Mouse (Mus musculus) forebrain, embryonic 14.5 days (tissue): ENCODE results near the gene Tnks2. TPM values are rescaled to one million over a fixed set of nuclear protein-coding genes. Genes with fewer than 3 reads are reported as not detected.

ENCODE experiments used
- ATAC-seq: fragments of 200-750 bp; cut with Nextera tagmentation; 2 replicates; pipeline ENCODE4 v1.8.0; 2017; ENCODE audit warnings: mild to moderate bottlenecking, moderate library complexity
- DNase-seq: peaks from one replicate; pipeline ENCODE4 v3.0.0-alpha.2; 2015; ENCODE audit warnings: low spot score
- H3K27ac ChIP-seq: fragments of 300-500 bp; sonication (generic); 2 replicates; pipeline ENCODE4 v1.5.1; 2014; ENCODE audit warnings: low read depth, mild to moderate bottlenecking, control low read depth, low read length, moderate library complexity
- H3K27me3 ChIP-seq: fragments of 300-500 bp; sonication (generic); replicated peaks from 2 replicates; pipeline ENCODE4 v1.6.1; 2014; ENCODE audit warnings: low read length, control low read depth, mixed read lengths; ENCODE audit not compliant: control insufficient read depth, insufficient read depth
- H3K36me3 ChIP-seq: fragments of 300-500 bp; sonication (generic); 2 replicates; pipeline ENCODE4 v1.6.1; 2014; ENCODE audit warnings: low read length, control low read depth; ENCODE audit not compliant: control insufficient read depth, insufficient read depth
- H3K4me1 ChIP-seq: fragments of 300-500 bp; sonication (generic); 2 replicates; pipeline ENCODE4 v1.6.1; 2014; ENCODE audit warnings: antibody characterized with exemption, low read length, control low read depth; ENCODE audit not compliant: control insufficient read depth, insufficient read depth
- H3K4me2 ChIP-seq: fragments of 300-500 bp; sonication (generic); 2 replicates; pipeline ENCODE4 v1.6.1; 2014; ENCODE audit warnings: mild to moderate bottlenecking, control low read depth, low read length
- H3K4me3 ChIP-seq: fragments of 300-500 bp; sonication (generic); 2 replicates; pipeline ENCODE4 v1.5.1; 2014; ENCODE audit warnings: low read depth, low read length, control low read depth
- H3K9ac ChIP-seq: fragments of 300-500 bp; sonication (generic); 2 replicates; pipeline ENCODE4 v1.6.1; 2014; ENCODE audit warnings: mild to moderate bottlenecking, low read length, control low read depth, moderate library complexity
- H3K9me3 ChIP-seq: fragments of 300-500 bp; sonication (generic); replicated peaks from 2 replicates; pipeline ENCODE4 v1.6.1; 2016; ENCODE audit warnings: low read length, control low read depth, mixed read lengths; ENCODE audit not compliant: control insufficient read depth
- WGBS: fragments of 180-500 bp; shearing (Covaris S2); extraction: QIAGEN DNeasy Blood & Tissue Kit; methylation state at CpG from one replicate; pipeline ENCODE4 v1.1.7; 2014; 5-methylcytosine and 5-hydroxymethylcytosine counted together
- polyA plus RNA-seq: library from polyadenylated mRNA; unstranded; fragments of >200 nt; fragmentation: Nextera tagmentation; extraction: Ambion mirVana; gene quantifications from 2 replicates; pipeline ENCODE4 v1.2.1, GENCODE M21; 2014

Gene Tnks2
- polyA plus RNA-seq, 1 experiment from 2014 or later = 50.0 TPM

- peaks cover 16% of the 10 kb centered on the region for H3K36me3 ChIP-seq
- 64% methylated on average over 4 of the region's 4 CpGs for WGBS
- H3K9me3 ChIP-seq = no peaks in the 10 kb centered on the region
- no peak for ATAC-seq
- H3K4me3 ChIP-seq = peak overlapping the region; percentile 99
- H3K27me3 ChIP-seq = no peaks in the 10 kb centered on the region
- DNase-seq = no peak
- no peak overlapping the region for H3K27ac ChIP-seq
- H3K9ac ChIP-seq = peak overlapping the region; percentile 37
- peaks cover 16% of the 10 kb centered on the region for H3K4me1 ChIP-seq
- H3K4me2 ChIP-seq = peak overlapping the region; percentile 83
These were observed 2.0 kb downstream of the Tnks2 start for GRCm38 (mm10) chr19:36836035-36836434.

GRCm38 (mm10) chr19:36840301-36840700, 6.3 kb downstream of the Tnks2 start:
- Histone ChIP-seq H3K4me3 (no peak overlapping the region), H3K36me3 (peaks cover 19% of the 10 kb centered on the region), H3K27ac (no peak overlapping the region), H3K9ac (no peak overlapping the region), H3K27me3 (no peaks in the 10 kb centered on the region), H3K4me2 (no peak overlapping the region), H3K4me1 (peaks cover 10% of the 10 kb centered on the region), H3K9me3 (no peaks in the 10 kb centered on the region)
- 96% methylated on average over 3 of the region's 3 CpGs for WGBS
- DNase-seq (no peak), ATAC-seq (no peak)

- Histone ChIP-seq H3K4me2 (no peak overlapping the region), H3K27me3 (no peaks in the 10 kb centered on the region), H3K27ac (no peak overlapping the region), H3K4me1 (no peaks in the 10 kb centered on the region), H3K36me3 (peaks cover 37% of the 10 kb centered on the region), H3K4me3 (no peak overlapping the region), H3K9me3 (no peaks in the 10 kb centered on the region), H3K9ac (no peak overlapping the region)
- ATAC-seq = no peak
- DNase-seq = no peak
- WGBS = 91% methylated on average over 11 of the region's 11 CpGs
These were observed 9.8 kb downstream of the Tnks2 start for GRCm38 (mm10) chr19:36843866-36844265.

- Histone ChIP-seq H3K27me3 (no peaks in the 10 kb centered on the region), H3K9ac (no peak overlapping the region), H3K9me3 (no peaks in the 10 kb centered on the region), H3K4me2 (no peak overlapping the region), H3K36me3 (peaks cover 43% of the 10 kb centered on the region), H3K4me1 (no peaks in the 10 kb centered on the region), H3K27ac (no peak overlapping the region), H3K4me3 (no peak overlapping the region)
- WGBS = 91% methylated on average over 5 of the region's 5 CpGs
- ATAC-seq (no peak), DNase-seq (no peak)
These were observed 11.9 kb downstream of the Tnks2 start for GRCm38 (mm10) chr19:36845924-36846323.

GRCm38 (mm10) chr19:36853831-36854230, 19.8 kb downstream of the Tnks2 start:
- ATAC-seq (no peak), DNase-seq (no peak)
- Histone ChIP-seq H3K4me2 (no peak overlapping the region), H3K9me3 (no peaks in the 10 kb centered on the region), H3K36me3 (peaks cover 82% of the 10 kb centered on the region), H3K4me3 (no peak overlapping the region), H3K4me1 (no peaks in the 10 kb centered on the region), H3K27me3 (no peaks in the 10 kb centered on the region), H3K9ac (no peak overlapping the region), H3K27ac (no peak overlapping the region)
- WGBS = 93% methylated on average over 2 of the region's 2 CpGs

- DNase-seq (no peak), ATAC-seq (no peak)
- WGBS = 96% methylated on average over 9 of the region's 9 CpGs
These were observed 23.8 kb downstream of the Tnks2 start for GRCm38 (mm10) chr19:36857851-36858250.

GRCm38 (mm10) chr19:36860393-36860792, 26.4 kb downstream of the Tnks2 start:
- H3K4me1 ChIP-seq = no peaks in the 10 kb centered on the region
- peaks cover 74% of the 10 kb centered on the region for H3K36me3 ChIP-seq
- no peak overlapping the region for H3K9ac ChIP-seq
- no peak overlapping the region for H3K27ac ChIP-seq
- H3K27me3 ChIP-seq = no peaks in the 10 kb centered on the region
- WGBS = 95% methylated on average over 5 of the region's 5 CpGs
- no peak overlapping the region for H3K4me3 ChIP-seq
- H3K9me3 ChIP-seq = no peaks in the 10 kb centered on the region
- no peak overlapping the region for H3K4me2 ChIP-seq
- no peak for DNase-seq
- no peak for ATAC-seq

More at GRCm38 (mm10) chr19:36857851-36858250, 23.8 kb downstream of the Tnks2 start:
- Histone ChIP-seq H3K36me3 (peaks cover 78% of the 10 kb centered on the region), H3K27ac (no peak overlapping the region), H3K4me1 (no peaks in the 10 kb centered on the region), H3K27me3 (no peaks in the 10 kb centered on the region), H3K9me3 (no peaks in the 10 kb centered on the region), H3K4me2 (no peak overlapping the region), H3K9ac (no peak overlapping the region), H3K4me3 (no peak overlapping the region)

- Histone ChIP-seq H3K4me3 (no peak overlapping the region), H3K4me2 (no peak overlapping the region), H3K9ac (no peak overlapping the region), H3K27me3 (no peaks in the 10 kb centered on the region), H3K36me3 (peaks cover 70% of the 10 kb centered on the region), H3K9me3 (no peaks in the 10 kb centered on the region), H3K27ac (no peak overlapping the region), H3K4me1 (no peaks in the 10 kb centered on the region)
- 95% methylated on average over 5 of the region's 5 CpGs for WGBS
- no peak for DNase-seq
- no peak for ATAC-seq
These were observed 31.9 kb downstream of the Tnks2 start for GRCm38 (mm10) chr19:36865905-36866304.

- ATAC-seq (no peak), DNase-seq (no peak)
- H3K9ac ChIP-seq = no peak overlapping the region
- no peaks in the 10 kb centered on the region for H3K4me1 ChIP-seq
- H3K36me3 ChIP-seq = peaks cover 68% of the 10 kb centered on the region
- 93% methylated on average over 8 of the region's 8 CpGs for WGBS
- H3K4me2 ChIP-seq = no peak overlapping the region
- H3K4me3 ChIP-seq = no peak overlapping the region
- H3K27ac ChIP-seq = no peak overlapping the region
- H3K27me3 ChIP-seq = no peaks in the 10 kb centered on the region
- no peaks in the 10 kb centered on the region for H3K9me3 ChIP-seq
These were observed 33.4 kb downstream of the Tnks2 start for GRCm38 (mm10) chr19:36867416-36867815.
